Mouse (Mus musculus) brain, embryonic 14.5 days (tissue): Measurements from ENCODE around the gene Prcd.

Experiments
- CTCF ChIP-seq: fragments of 200-500 bp; IDR thresholded peaks from 2 replicates; pipeline ENCODE4 v1.5.1; 2012; ENCODE audit warnings: inconsistent platforms, mild to moderate bottlenecking, moderate library complexity, borderline replicate concordance; ENCODE audit not compliant: insufficient read depth, insufficient read length; ENCODE audit errors: extremely low read depth
- POLR2A ChIP-seq: fragments of 200-500 bp; IDR thresholded peaks from 2 replicates; pipeline ENCODE4 v1.6.1; 2012; ENCODE audit warnings: mild to moderate bottlenecking, inconsistent platforms, borderline replicate concordance; ENCODE audit not compliant: poor library complexity, insufficient read depth, insufficient read length, severe bottlenecking; ENCODE audit errors: extremely low read depth

DNA sequence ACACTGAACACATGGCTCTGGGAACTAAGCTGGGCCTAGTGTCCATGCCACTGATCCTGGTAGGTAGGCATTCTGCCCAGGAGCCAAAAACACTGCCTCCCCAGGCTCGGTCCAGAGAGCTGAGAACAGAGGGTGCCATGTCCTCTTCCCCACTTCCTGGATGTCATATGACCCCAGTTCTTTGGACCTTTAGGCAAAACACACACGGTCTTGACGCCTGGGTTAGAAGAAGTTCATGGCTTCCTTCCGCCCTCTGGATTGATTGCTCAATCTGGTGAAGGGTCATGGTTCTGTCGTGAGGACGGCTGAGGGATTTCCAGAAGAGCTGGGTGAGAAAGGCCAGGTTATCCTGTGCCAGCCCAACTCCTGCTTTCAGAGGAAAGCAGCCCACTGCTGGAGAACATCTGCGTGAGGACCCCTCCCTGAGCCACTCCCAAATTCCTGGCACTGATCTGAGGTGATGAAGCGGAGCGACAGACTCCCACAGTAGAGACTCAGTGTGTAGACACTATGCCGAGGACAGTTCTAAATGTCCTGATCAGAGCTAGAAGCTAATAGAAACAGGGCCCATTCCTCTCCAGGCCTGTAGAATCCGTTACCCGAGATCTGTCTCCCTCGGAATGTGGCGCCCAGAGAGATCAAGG is 29.3 kb downstream of the Prcd start:
- TF ChIP-seq POLR2A (no peak), CTCF (no peak)
